Mouse (Mus musculus): ENCODE measurements around the gene Prl2b1.

The Prl2b1 gene

DNA sequence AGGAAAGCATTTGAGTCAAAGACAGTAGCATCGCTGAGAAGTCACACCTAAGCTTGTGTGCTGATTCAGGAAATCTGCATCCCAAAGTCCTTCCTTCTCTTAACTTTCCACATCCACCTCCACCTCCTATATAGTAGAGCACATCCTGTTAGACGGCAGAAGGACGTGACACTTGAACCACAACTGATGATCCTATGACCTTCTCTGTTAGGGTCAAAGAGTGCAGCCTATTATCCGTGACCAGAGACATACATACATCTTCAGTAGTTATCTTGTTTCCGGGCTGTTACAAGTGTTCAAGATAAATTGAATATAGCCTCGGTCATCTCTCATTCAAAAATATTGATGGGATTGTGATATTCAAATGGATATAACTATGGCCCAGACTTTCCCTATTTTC is at the start of gene Prl2b1:
TSS of gene Prl2b1 (minus strand) at position 101 of the 400 bp plus-strand sequence.
- DNase-seq (ENCODE audit: extremely low read depth, insufficient read length, low spot score), result no peak

DNA sequence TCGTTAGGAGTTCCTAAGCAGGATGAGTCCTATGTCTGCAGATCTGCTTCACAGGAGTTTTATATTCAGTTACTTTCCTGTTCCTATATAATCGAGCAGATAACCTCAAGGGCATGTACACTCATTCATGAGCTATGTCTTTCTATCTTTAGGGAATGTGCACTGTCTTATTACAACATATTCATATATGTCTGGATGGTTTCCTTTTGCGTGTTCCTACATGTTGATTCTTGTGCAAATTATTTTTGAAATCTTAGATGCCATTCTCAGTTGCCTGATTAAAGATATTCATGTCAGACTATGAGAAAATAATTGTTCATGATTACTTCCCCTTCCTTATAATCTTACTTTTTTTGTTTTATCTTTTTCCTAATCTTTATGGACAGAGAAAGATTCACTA is 47.9 kb upstream of the Prl2b1 start, which contains the start of gene Prl8a6:
TSS of gene Prl8a6 (minus strand) at position 101 of the 400 bp plus-strand sequence.
- no peak for DNase-seq (ENCODE audit: extremely low read depth, insufficient read length, low spot score)

DNA sequence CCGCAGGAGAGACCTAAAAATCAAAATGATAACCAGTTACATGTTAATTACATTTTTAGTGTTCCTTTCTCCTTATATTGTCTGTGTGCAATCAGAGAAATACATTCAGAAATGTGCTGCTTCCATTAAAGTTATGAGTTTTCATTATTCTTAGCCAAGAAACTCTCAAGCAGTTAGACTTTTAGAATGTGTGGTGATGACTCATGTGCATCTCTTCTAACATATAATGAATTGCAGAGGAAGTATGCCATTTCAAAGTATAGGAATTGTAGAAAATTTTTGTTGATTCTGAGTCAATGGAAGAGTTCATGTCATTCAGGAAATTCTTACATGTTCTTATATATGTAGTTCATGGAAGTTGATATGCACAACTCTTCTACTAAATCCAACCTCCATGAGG is 42.5 kb upstream of the Prl2b1 start:
- no peak for DNase-seq (ENCODE audit: extremely low read depth, insufficient read length, low spot score)

DNA sequence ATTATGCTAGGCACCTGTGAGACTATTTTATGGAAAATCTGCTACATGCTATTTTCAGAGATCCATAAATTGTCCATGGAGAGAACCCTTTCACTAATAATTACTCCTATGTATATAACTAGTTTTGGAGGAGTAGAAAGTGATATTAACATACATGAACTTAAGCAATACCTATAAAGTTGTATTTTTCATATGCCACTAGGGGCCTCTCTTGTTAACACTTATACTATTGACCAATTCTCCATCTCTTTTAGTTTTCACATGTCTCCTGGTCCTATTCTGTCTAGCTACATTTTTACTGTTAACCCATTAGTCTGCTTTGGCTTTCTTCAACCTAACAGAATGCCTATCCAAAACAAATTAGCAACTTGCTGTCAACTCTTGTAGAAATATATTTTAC is 23.0 kb upstream of the Prl2b1 start:
- no peak for DNase-seq (ENCODE audit: extremely low read depth, insufficient read length, low spot score)

DNA sequence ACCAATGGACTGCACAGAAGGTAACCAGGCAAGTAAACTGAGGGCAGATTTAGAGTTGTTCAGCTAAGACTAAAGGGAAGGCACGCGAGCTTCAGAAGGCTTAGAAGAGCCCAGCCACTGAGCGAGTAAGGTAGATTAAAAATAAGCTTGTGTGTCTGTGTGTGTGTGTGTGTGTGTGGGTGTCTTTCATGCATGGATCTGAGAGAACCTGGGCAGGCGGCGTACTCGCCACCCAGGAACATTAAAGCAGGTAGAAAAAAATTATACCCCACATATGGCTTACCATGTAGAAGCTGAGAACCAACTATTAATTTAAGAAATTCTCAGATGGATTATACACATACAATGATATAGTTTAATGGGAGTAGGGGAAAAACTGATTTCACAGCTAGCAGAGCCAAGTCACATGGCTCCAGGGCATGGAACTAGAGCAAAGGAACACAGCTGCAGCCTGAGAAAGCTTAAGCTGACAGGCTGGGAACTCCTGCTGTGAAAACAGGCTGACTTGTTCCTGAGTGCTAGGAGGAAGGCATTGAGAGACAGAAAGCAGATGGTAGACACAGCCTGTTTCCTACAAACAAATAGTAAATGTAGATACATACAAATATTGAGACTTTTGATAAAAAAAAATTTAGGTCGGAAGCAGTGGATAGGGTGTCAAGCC is 8.5 kb upstream of the Prl2b1 start:
- no peak for DNase-seq (ENCODE audit: extremely low read depth, insufficient read length, low spot score)

DNA sequence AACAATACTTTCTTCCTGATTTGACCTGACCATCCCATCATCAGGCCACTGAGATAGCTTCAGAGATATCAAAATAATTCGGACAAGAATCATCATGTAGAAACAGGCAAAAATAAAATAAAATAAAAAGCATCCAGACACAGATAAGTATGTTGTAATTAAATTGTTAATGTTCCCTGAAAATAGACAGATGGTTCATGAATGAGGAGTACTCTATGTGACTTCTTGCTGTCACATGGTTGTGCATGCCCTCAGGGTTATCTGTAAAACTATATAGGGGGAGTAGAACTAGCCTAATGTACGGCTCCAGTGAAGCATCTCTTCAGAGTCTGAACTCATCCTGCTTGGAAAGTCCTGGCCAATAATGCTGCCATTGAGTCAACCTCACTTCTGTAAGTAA is 45.3 kb downstream of the Prl2b1 start, which contains the start of gene Prl8a2:
TSS of gene Prl8a2 (plus strand) at position 301 of the 400 bp plus-strand sequence.
- no peak for DNase-seq (ENCODE audit: extremely low read depth, insufficient read length, low spot score)

DNA sequence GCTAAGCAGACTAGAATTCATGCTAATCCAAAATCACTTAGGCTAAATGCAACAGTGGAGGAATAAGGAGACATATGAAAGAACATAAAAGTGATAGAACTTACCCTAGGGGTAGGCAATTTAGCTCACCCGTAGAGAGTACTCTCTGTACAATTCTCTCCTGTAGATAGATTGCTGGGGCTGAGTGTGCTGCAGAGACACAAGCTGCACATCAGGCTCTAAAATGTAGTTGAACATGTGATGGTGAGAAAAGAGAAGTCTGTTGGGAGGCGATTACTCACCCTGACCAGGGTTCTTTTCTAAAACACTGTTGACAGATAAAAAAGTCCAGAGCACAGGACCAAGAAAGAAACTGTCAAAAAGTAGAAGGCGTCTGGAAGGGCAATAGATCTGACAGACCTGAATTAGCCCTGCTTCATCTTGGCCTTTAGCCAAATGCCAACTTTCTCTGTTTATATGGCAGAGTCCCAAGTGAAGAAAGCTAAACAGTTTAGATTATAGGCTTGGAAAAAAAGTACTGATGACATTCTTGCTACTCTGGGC is 47.8 kb downstream of the Prl2b1 start:
- no peak for DNase-seq (ENCODE audit: extremely low read depth, insufficient read length, low spot score)

DNA sequence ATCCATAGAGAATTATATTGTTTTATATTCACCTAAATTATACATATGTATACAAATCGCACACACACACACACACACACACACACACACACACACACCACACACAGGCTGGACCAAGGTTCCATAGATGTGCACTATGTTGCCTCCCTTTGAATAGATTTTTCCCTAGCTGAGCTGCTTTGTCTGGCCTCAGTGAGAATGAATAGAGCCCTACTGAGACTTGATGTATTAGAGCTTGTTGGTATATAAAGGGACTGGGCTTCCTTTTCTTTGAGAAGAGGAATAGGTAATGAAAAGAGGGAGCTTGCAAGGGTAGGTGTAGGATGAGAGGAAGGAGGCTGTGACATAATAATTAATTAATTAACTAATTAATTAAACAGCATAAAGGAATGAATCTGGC is 55.7 kb downstream of the Prl2b1 start:
- DNase-seq (ENCODE audit: extremely low read depth, insufficient read length, low spot score), result no peak
